Mouse (Mus musculus): Measurements from ENCODE around the gene Cchcr1. TPM values are rescaled to one million over a fixed set of nuclear protein-coding genes. Genes with fewer than 3 reads are reported as not detected.

The Cchcr1 gene
- total RNA-seq, 4 experiments from 2014 or later, result 5.9 to 13.9 (median 12.9) TPM

DNA sequence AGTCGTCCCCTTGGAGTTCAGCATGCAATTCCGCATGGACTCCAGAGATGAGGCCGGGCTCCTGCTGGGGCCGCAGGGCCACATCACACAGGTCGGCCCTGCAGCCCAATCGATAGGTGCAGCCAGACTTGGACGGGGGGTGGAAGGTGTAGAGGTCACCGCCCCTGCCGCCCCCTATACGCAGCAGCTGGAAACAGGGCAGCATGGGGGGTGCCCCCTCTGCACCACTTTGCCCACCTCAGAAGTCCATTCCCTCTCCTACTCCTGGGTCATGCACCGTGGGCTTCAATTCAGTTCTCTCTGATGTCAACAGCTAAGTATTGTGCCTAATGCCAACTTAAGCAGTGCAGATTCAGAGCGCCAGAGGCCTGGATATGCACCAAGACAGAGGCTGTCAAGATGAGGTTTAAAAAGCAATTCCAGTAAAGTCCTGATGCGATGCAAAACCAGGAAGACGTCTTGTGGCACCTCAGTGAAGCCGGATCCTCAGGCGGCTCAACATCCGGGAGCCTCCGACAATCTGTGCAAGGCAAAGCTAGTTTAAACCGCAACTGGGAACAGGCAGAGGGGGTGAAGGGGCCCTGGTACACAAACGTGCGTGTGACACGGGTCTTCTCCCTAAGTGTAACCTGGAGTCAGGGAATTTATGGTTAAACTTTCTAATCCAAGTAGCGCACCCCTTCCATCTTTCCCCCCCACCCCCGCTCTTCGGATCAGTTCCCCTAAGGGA lies 824 bp upstream of the Cchcr1 start:
- no peak for DNase-seq

DNA sequence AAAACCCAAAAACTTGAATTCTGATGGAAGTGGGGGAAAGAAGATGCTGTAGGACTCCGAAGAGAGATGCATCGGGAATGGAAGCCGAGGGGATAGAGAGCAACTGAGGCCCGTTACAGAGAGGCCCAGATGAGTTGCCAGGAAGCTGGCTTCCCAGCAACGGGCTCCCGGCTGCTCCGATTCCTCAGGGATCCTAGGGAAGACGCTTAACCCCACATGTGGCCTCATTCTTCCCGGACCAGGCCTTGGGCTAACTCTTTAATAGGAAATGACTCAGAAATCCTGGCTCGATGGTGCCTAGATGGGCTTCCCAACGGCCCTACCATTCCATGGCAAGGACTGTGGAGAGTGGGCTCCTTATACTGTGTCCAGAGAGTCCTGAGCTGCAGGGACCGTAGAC lies 626 bp downstream of the Cchcr1 start:
- no peak for DNase-seq

DNA sequence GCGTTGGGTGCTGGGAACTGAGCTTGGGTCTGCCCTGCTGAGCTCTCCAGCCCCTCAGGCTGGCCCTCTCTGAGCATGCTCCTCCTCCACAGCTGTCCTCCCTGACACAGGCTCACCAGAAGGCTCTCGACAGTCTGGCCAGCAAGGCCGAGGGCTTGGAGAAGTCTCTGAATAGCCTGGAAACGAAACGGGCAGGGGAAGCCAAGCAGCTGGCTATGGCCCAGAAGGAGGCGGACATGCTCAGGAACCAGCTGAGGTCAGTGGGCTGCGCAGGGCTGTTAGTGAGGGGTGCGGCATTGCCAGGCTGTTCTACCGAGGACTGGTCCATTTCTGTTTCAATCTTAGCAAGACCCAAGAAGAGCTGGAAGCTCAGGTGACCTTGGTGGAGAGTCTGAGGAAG lies 7.5 kb downstream of the Cchcr1 start:
- DNase-seq, result no peak

DNA sequence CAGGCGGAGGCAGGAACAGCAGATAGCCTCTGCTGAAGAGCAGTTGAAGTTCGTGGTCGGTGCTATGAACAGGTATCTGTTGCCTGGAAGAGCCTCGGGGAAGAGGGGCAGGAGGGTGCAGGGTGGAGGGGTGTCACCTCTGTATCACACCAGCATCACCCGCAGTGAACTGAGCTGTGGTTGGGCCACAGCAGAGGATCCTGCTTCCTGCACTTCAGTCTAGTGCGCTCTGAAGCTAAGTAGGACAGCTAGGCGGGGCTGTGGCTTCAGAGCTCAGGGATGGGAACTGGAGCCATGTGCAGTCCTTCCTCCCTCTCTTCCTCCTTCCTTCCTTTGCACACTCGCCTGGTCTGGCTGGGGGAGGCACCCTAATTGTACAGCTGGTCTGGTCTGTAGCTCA lies 9.7 kb downstream of the Cchcr1 start:
- no peak for DNase-seq

DNA sequence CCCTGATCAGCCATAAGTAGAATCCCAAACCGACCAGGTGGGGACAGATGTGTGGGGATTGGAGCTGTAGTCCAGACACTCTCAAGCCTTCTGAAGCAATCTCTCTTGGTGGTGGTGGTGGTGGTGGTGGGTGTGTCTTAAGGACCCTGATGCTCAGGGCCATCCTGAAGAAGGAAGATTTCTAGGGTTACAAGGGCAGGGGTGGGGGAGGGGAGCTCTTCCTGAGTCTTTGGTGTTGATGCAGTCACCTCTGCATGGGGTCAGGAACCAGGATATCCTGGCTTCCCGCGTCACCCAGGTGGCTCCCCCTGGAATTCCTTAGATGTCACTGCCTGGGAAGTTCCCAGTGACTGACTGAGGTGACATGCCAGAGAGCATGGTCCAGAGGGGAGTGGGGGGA lies 15.5 kb downstream of the Cchcr1 start:
- DNase-seq, result no peak

DNA sequence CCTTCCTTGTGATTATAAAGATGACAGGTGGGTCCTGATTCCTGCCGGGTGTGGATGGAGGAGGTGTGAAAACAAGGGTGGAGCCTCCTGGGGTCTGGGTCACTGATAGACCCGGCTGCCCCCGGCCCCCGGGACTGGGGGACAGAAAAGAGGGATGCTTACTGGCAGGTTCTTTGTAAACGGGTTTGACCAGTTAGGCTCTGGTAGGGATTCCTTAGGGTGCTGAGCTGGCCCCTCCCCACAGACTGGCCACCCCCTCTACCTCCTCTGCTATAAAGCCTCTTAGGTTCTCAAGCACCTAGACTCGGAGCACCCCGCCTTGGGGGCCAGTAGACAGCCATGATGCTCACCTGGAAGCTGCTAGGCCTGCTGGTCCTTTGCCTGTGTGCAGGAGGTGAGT lies 16.0 kb downstream of the Cchcr1 start, which contains the start of gene Psors1c2:
Psors1c2 (plus strand) TSS at position 301 of the 400 bp plus-strand sequence.
- DNase-seq, result no peak

DNA sequence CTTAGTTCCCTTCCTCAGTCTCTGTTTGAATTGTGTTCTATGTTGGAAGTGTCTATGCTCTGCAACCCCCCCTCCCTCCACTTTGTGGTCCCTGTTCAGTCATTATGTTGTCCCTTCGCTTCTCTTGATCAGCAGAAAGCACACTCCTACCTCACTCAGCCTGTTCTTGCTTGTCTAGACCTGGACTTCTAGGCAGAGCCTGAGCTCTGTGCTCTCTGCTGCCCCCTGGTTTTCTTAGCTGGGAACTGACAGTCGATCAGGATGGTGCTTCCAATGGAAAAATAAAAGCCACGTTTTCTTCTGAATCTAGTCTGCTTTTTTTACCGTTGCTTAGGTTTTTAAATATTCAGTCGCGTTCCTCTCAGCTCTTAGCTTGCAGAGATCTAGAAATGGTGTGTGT lies 17.4 kb downstream of the Cchcr1 start:
- no peak for DNase-seq

DNA sequence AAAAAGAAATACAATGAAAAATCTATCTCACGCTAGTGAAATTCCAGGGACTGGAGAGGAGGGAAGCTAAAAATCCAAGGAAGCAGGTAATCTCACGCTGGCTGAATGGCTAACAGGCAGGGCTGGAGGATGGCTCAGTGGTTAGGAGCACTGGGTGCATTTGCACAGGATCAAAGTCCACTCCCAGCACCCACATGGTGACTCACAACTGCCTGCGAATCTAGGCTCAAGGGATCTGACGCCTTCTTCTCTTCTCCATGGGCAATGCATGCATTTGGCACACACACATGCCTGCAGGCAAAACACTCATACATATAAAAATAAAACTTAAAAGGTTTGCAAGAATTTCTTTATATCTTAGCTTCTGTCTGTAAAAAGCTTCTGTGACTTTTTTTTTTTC lies 20.5 kb downstream of the Cchcr1 start:
- DNase-seq, result no peak

DNA sequence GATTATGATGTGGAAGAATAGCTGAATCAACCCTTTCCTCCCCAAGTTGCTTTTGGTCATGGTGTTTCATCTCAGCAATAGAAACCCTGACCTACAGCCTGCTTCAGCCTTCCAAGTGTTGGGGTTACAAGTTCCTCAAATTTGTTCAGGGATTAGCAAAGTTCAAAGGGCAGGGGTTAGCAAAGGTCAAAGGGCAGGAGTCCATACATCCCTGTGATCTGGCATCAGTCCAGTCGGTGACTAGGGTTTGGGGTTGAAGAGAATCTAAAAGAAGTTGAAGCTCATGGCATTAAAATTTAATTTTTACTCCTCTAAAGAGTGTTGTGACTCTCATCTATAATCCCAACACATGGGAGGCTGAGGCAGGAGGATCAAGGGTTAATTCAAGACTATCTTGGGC lies 21.6 kb downstream of the Cchcr1 start:
- DNase-seq, result no peak

DNA sequence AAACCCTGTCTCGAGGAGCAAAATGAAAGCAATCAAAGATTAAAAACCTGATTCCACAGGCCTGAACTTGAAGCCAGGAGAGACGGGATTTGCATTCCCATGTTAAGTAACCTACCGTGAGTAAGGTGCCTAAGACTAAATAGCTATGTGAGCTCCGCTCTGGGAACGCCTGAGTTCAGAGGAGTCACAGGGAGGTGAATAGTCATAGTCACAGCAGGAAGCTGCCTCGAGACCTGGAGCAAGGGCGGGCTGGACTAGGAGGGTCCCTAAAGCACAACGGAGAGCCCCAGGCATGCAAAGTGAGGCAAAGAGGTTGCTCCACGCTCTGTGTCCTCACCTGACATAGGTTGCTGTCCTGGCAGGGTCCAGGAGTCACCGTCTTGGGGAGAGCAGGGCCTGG lies 22.6 kb downstream of the Cchcr1 start:
- DNase-seq, result no peak

DNA sequence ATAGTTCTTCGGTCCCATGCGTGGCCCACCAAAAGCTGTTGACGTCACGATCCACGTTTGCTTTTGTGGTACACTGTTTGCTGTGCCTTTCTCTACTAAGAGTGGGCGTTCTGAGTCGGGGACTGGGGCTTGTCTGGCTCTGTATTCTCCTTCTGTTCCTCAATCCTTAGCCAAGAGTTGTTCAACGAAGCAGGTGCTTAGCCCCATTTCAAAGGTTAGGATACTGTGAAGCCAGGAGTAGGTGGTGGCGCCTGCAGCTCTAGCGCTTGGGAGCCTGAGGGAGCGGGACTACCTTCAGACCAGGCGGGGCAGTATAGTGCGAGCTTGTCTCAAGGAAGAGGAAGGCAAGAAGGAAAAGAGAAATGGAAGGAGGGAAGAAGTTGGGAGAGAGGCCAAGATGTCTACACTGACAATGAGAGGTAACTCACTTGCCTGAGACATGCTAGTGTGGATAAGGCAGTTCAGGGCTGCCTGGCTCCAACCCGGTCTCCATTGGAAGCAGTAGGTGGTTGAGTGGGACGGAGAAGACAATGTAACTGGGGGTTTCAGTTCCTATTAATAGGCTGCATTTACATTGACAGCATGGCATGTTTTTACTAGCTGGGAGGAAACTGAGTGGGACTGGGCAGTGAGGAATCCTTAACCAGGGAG lies 26.0 kb downstream of the Cchcr1 start:
- no peak for DNase-seq

DNA sequence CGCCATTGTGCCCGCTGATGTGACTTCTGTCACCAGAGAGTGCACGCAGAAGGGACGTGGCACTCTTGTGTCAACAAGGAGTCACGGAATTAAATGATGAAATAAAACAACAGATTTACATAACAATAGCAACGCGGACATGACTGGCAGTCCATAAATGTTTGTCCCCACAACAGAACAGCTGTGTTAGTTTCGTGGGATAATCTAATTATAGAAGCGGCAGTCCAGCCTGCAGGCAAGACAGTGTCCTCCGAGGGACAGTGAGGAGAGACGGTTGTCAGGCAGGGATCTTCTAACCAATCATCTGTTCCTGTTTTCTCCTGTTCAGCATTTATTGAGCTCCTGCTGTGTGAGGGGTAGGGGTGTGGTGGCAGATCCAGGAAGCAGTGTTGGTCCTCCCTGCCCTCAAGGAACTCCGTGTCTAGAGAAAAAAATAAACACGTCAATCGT lies 26.5 kb downstream of the Cchcr1 start:
- no peak for DNase-seq

DNA sequence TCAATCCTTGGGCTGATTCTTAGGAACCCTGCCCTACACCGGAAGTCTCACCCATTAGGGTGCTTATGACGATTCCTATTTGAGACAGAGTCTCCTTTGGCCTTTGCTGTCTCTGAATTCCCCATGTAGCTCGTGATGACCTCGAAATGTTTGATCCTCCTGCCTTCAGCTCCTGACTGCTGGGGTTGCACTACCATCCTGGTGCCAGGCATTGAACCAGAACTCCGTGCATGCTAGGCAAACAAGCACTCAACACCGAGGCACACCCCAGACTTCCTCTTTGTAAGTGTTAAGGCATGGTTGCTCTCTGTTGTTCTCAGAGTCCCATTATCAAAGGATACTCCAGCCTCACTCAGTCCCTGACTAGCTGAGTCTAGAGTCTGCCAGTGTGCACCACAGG lies 27.1 kb downstream of the Cchcr1 start:
- DNase-seq, result no peak

DNA sequence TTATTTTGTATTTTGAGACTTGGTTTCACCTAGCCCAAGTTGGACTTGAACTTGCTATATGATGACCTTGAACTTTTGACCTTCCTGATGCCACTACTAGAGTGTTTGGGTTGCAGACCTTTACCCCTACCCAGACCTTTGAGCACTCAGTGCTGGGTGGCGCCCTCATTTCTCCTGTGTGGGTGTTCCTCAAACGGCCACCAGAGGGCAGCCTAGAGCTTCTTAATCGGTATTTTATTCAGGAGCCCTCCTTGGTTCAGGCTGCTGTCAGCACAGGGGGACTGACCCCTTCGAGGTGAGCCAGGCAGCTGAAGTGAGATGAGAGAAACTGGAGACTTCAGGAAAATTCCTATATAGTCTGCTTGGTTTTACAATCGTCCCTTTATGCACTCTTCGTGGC lies 27.8 kb downstream of the Cchcr1 start:
- no peak for DNase-seq

DNA sequence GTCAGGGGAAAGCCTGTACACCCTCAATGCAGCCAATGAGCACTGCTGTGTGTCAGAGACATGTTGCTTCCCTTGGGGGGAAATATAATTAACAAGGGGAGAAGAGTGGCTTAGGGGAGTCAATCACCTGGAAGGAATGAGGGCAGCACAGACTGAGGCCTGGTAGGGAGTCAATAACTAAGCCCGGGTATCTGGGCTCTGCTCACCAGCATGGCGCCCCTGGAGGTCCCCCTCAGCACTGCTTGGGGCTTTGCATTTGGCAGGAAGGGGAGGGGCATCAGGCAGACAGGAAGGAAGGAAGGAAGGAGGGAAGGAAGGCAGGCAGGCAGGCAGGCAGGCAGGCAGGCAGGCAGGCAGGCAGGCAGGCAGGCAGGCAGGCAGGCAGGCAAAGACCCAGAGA lies 30.6 kb downstream of the Cchcr1 start:
- no peak for DNase-seq

DNA sequence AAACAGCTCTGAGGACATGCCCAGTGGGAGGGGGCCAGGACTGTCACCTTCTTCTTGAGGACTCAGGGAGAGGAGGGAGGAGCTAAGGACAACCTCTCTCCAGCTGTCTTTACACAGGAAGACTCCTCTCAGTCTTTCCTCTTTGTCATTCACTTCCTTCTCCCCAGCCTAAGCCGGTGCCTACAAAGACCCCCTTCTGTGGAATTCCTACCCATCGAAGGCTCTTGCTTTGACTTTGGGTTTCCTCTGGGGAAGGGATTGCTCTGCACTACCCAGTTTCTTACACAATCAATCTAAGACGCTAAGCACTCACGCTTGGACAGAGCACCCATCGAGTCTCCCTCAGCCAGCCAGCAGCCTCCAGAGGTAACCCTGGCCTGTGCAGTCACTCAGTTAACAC lies 31.7 kb downstream of the Cchcr1 start:
- no peak for DNase-seq

DNA sequence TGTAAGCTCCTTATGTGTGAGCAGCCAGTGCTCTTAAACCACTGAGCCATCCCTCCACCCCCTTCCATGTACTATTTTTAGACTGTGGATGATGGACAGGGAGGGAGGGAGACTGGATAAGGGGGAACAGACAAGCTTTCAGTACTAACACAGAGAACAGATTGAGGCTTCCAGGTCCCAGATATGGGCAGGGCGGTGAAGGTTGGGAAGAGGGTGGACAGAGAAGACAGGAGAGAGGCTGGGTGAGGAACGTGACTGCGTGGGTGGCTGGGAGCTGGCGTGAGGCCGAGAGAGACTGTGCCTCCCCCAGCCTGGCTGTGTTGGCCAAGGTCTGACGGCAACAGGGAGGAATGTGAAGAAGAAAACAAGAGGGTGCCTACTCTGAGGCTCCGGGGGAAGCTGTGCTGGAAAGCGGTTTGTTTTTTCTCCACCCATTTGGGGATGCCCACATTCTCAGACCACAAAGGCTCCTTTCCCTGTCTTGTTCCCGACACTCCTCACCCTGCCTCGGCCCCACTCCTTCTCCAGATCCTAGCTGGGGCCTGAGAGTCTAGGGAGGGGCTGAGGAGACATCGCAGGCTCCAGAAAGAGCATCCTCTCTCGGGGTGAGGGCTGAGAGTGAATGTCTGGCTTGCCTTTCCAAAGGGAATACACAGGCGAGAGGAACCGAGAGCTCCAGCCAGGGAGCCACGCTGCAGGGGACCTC lies 32.7 kb downstream of the Cchcr1 start:
- DNase-seq, result peak; percentile 78

DNA sequence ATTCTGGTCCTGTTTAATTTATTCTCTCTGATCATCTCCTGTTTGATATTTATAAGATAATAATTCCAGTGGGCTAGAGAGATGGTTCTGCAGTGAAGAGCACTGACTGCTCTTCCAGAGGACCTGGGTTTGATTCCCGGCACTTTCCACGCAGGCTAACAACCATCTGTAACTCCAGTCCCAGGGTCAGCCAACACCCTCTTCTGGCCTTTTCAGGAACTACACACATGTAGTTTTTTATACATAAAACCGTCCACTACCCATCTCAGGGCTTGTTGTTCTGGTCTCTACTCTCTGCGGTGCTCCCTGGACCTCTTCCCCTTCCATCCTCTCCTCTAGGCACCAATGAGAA lies 33.2 kb downstream of the Cchcr1 start:
- no peak for DNase-seq

DNA sequence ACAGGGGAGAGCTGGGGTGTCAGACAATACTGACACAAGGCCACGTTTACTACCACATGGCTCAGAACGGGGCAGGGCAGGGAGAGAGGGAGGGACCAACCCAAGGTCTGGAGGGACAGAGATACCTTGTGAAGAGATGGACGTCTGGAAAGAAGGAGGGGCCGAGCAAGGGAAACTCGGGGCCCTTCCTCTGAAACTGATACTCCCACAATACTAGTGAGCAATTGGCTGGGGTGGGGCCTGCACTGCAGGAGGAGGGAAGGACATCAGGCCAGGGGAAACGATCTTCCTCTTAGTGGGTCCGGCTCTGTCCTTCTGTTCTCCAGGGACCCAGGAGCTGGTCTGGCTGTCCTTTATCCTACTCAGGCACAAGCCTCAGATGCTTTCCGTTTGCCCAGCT lies 34.0 kb downstream of the Cchcr1 start:
- DNase-seq, result no peak

DNA sequence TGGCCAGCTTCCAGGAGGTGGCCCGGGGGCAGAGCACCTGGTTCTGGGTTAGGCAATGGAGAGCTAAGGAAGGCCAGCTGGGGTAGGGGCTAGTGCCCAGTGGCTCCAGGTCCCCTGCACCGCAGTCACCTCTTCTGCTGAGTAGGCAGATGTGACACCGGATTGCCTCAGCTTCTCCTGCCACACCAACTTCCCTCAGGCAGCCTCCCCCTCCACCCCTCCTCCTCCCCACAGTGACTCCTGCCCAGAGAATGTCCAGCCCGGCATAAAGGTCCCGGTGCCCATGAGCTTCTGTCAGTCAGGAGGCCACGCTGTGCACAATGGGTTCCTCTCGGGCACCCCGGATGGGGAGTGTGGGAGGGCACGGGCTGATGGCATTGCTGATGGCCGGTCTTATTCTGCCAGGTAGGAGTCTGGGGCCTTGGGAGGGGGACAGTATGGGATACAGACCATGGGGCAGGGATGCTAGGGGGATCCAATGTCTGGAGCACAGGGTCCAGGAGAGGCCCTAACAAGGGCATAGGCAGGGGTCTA lies 35.0 kb downstream of the Cchcr1 start, which contains the start of gene Cdsn:
Cdsn (plus strand) TSS at position 248 of the 534 bp plus-strand sequence.
- no peak for DNase-seq

DNA sequence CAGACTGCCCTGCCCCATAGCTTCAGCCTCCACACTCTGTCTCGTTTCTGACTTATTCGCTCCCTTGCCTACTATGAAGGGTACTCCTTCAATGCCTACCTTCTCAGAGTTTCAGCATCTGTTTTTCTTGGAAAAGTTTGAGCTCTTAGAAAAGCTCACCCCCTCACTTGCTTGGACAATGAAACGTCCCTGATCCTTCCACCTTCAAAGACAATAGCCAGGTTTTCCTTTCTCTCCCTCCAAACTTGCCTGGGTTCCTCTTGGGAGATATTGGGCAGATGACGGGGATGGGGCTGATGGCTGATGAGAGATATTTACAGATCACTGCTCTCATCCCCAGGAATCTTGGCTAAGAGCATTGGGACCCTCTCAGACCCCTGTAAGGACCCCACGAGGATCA lies 37.4 kb downstream of the Cchcr1 start:
- DNase-seq, result no peak

DNA sequence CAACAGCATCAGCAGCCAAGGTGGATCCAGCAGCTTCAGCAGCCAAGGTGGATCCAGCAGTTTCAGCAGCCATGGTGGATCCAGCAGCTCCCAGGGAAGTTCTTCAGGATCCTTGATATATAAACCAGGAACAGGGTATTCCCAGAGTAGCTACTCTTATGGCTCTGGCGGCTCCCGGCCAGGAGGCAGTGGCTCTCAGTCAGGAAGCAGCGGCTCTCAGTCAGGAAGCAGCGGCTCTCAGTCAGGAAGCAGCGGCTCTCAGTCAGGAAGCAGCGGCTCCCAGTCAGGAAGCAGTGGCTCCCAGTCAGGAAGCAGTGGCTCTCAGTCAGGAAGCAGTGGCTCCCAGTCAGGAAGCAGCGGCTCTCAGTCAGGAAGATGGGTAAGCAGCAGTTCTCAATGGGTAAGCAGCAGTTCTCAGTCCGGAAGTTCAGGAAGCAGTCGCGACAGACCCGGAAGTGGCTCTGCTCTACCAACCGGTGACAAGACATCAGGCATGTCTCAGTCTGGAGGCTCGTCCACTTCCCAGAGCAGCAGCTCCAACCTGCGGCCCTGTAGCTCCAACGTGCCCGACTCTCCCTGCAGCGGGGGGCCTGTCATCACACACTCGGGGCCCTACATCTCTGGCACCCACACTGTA lies 38.0 kb downstream of the Cchcr1 start:
- no peak for DNase-seq

DNA sequence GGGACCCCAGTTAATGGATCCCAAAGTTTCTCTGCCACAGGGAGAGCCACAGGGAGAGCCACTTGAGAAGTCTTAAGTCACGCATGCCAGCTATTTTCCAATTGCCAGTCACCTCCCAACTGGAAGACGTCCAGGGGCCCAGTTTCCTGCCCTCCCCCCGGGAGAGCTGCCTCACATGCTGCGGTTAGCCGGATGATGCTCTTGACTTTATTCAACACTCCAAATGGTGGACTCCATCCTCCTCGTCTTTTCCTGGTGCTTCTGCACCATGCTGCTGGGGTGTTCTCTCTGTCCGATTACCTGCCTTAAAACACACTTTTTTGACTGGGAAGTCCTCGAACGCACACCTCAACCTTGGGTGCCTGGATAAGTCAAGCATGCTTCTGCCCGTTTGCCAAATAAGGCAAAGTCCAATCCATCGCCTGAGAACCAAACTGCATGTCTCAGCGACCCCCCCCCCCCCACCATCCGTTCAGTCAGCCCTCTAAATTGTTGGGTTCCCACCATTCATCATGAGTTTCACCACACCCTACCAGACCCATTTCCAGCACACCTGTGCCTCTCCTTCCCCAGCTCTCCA lies 39.4 kb downstream of the Cchcr1 start:
- no peak for DNase-seq

All from adrenal gland, adult 8-10 months (tissue).